Mouse (Mus musculus): ENCODE data around the gene Gcfc2. TPM values are rescaled to one million over a fixed set of nuclear protein-coding genes. Genes with fewer than 3 reads are reported as not detected.

The Gcfc2 gene
- polyA plus RNA-seq, 1 experiment from 2014 or later = 10.7 TPM

DNA sequence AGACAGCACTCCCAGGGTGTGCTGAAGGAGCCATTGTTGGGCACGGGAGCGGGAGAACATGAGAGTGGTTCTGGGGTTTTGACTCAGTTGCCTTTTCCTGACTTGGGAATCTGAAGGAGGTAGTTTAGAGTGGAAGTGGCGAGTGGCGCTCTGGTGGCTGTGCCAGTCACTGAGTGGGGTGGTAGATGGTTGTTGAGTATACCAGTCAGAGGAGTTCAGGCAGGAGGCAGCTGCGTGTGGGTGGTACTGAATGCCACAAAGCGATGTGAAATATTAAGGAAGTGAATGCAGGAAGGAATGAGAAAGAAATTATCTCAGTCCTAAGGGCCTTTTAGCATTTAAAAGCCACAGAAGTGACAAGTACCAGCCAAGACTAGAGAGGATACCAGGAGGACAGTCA is 23.4 kb downstream of the Gcfc2 start:
- H3K9ac ChIP-seq = no peak overlapping the region
- 97% methylated on average over 6 of the region's 6 CpGs for WGBS
- H3K27me3 ChIP-seq = no peaks in the 10 kb centered on the region
- H3K36me3 ChIP-seq = peaks cover 67% of the 10 kb centered on the region
- no peak overlapping the region for H3K4me3 ChIP-seq
- H3K27ac ChIP-seq = no peak overlapping the region
- H3K4me1 ChIP-seq = no peaks in the 10 kb centered on the region
- ATAC-seq (ENCODE audit: borderline replicate concordance, extremely low read depth, low FRiP score, low TSS enrichment) = no peak
- H3K9me3 ChIP-seq = no peaks in the 10 kb centered on the region
- H3K4me2 ChIP-seq = no peak overlapping the region

DNA sequence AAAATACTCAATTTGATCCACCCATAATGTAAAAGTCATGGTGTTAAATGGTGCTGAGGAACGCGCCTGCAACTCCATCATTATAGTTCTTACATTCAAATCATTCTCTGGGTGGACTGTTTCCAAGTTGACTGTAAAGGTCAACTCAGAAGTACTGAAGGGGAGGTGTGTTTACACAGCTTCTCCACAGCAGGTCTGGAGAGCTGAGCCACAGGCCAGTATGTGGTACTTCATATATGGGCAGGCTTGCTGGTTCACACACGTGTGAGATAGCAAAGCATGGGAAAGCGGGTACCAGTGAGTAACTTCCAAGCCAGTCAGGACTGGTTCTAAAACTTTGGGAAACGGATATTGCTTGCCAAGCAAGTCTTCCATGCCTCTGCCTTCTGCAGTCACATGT is 31.7 kb downstream of the Gcfc2 start:
- Histone ChIP-seq H3K36me3 (peaks cover 73% of the 10 kb centered on the region), H3K4me2 (no peak overlapping the region), H3K27me3 (no peaks in the 10 kb centered on the region), H3K9me3 (no peaks in the 10 kb centered on the region), H3K9ac (no peak overlapping the region), H3K4me1 (no peaks in the 10 kb centered on the region), H3K4me3 (no peak overlapping the region), H3K27ac (no peak overlapping the region)
- WGBS = 77% methylated on average over 5 of the region's 5 CpGs
- ATAC-seq (ENCODE audit: borderline replicate concordance, extremely low read depth, low FRiP score, low TSS enrichment) = no peak

DNA sequence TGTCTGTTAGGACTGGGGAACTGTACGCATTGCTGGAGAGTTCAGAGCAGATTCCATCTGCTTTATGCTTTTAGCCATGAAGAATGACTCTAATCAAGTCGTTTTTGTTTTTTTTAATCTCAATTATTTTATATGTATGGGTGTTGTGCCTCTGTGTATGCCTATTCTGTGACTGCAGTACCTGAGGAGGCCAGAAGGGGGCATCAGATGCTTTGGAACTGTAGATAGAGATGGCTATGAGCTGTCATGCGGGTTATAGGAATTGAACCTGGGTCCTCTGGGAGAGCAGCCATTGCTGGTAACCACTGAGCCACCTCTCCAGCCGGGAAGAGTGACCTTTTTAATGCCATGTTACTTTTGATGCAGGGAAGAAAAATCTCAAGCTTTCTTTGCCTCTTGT is 32.9 kb downstream of the Gcfc2 start:
- Histone ChIP-seq H3K27me3 (no peaks in the 10 kb centered on the region), H3K4me1 (no peaks in the 10 kb centered on the region), H3K36me3 (peaks cover 73% of the 10 kb centered on the region), H3K9me3 (no peaks in the 10 kb centered on the region), H3K4me2 (no peak overlapping the region), H3K27ac (no peak overlapping the region), H3K9ac (no peak overlapping the region), H3K4me3 (no peak overlapping the region)
- ATAC-seq (ENCODE audit: borderline replicate concordance, extremely low read depth, low FRiP score, low TSS enrichment) = no peak
- WGBS = 92% methylated on average over 4 of the region's 4 CpGs

DNA sequence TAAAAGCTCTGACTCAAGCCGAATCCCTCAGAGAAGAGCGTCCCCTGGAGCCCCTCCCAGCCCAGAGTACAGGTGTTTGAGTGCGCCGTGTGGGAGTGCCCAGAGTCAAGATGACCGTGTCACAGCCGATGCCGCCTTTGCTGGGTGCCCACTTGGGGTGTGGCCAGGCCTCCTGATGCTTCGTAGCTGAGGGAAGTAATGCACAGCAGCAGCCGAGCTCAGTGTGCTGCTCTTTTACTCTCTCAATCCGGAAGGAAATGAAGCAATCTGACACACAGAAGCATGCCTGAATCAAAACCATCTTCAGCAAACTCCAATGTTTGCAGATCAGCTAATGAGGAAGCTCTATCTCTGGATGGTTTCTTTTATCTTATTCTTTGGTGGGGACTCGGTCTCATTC is 34.5 kb downstream of the Gcfc2 start:
- Histone ChIP-seq H3K4me2 (no peak overlapping the region), H3K4me3 (no peak overlapping the region), H3K9me3 (no peaks in the 10 kb centered on the region), H3K4me1 (no peaks in the 10 kb centered on the region), H3K27me3 (no peaks in the 10 kb centered on the region), H3K9ac (no peak overlapping the region), H3K36me3 (peaks cover 78% of the 10 kb centered on the region), H3K27ac (no peak overlapping the region)
- 85% methylated on average over 11 of the region's 11 CpGs for WGBS
- ATAC-seq (ENCODE audit: borderline replicate concordance, extremely low read depth, low FRiP score, low TSS enrichment) = no peak

DNA sequence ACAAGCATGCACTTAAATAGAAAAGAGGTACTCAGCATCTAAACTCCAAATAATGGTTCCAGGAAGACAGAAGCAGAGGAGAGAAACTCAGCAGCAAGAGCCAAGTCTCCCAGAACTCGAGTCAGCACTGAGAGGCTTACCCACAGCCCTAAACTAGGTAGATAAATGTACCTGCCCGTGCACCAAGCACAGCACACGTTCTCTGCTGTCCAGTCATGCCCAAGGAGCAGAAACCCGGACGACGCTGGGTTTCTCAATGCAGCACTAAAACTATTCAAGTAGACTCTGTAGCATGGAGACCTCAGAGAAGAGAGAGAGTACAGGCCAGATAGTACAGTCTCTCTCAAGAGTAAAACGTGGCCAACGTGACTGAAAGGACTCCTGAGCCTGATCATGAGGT is 36.4 kb downstream of the Gcfc2 start:
- 90% methylated on average over 8 of the region's 8 CpGs for WGBS
- Histone ChIP-seq H3K9me3 (no peaks in the 10 kb centered on the region), H3K4me2 (no peak overlapping the region), H3K4me1 (peaks cover 5% of the 10 kb centered on the region), H3K4me3 (no peak overlapping the region), H3K36me3 (peaks cover 80% of the 10 kb centered on the region), H3K27me3 (no peaks in the 10 kb centered on the region), H3K27ac (no peak overlapping the region), H3K9ac (no peak overlapping the region)
- ATAC-seq (ENCODE audit: borderline replicate concordance, extremely low read depth, low FRiP score, low TSS enrichment) = no peak

DNA sequence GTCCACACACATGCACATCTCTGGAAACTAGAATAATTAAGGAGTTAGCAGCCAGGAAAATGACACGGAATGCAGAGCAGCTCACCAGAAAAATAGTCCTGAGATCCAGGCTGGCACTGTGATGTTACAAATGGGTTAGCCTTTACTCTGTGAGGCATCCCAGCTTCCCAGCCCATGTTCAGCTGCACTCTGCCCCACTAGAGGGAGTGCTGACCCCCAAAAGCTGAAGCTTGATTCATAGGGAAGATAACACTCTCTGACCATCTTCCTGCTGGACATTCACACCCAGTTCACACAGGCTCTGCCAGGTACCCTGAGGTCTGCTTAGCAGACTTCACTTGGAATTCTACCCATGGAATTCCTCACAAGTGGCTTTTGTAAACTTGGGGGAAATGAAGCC is 36.8 kb downstream of the Gcfc2 start:
- 72% methylated on average over 1 of the region's 1 CpGs for WGBS
- Histone ChIP-seq H3K4me2 (no peak overlapping the region), H3K4me3 (no peak overlapping the region), H3K4me1 (peaks cover 8% of the 10 kb centered on the region), H3K36me3 (peaks cover 76% of the 10 kb centered on the region), H3K27me3 (no peaks in the 10 kb centered on the region), H3K9ac (no peak overlapping the region), H3K9me3 (no peaks in the 10 kb centered on the region), H3K27ac (no peak overlapping the region)
- ATAC-seq (ENCODE audit: borderline replicate concordance, extremely low read depth, low FRiP score, low TSS enrichment) = no peak

DNA sequence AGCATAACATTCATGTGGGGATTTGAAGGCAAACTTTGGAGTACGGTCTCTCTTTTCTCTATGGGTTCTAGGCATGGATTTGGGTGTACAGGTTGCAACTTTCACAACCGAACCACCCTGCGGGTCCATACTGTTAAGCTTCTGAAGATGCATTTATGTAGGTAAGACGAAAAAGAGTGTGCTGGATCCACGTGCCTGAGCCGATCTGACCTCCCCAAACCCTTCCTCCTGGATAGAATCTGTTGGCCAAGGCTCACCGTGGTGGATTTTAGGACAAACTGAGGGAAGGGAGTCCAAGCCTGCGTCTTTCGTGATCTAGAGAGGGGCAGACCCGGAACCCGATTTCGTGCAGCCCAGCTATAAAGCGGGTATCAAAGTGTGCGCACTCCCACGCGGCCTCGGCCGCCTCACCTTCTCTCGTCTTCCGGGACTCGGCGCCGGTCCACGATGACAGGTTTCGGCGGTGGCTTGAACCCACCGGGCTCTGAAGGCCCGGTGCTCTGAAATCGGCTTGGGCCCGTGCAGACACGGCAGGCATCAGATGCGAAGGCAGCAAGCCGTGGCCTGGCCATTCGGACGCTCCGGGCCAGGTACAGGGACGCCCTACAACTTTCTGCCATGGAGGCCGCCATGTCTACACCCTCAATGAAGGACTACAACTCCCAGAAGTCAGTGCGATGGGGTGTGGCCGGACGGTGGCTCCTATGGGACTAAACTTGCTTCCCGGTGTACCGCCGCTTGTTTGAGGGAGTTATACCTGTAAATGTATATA is 42.0 kb downstream of the Gcfc2 start, which contains the start of gene Mrpl19:
Mrpl19 (minus strand) TSS at position 663 of the 772 bp plus-strand sequence.
- peak; percentile 95 for ATAC-seq (ENCODE audit: borderline replicate concordance, extremely low read depth, low FRiP score, low TSS enrichment)
- Histone ChIP-seq H3K9ac (peak within 1 kb of the TSS; percentile 85), H3K27ac (no peak within 1 kb of the TSS), H3K4me1 (peaks cover 8% of the 10 kb centered on the region), H3K27me3 (no peaks in the 10 kb centered on the region), H3K4me3 (peak within 1 kb of the TSS; percentile 95), H3K9me3 (no peaks in the 10 kb centered on the region), H3K36me3 (peaks cover 32% of the 10 kb centered on the region), H3K4me2 (peak within 1 kb of the TSS; percentile 69)
- under 1% methylated on average over 44 of the region's 44 CpGs for WGBS

DNA sequence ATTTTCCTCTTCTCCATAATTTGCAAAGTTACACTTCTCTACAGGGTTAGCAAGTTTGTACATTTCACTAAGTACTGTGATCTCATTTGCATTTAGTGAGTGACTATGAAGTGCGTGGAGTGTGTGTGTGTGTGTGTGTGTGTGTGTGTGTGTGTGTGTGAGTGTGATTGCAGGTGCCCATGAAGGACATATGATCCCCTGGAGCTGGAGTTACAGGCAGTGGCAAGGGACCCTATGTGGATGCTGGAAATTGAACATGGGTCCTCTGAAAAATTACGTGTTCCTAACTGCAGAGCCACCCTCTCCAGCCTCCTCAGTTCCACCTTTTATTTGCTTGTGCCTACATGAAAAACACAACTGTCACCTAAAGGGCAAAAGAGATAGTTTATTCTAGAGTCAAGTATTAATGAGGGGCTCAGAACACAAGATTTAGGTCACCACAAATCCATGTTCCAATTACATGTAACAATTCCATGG is 42.6 kb downstream of the Gcfc2 start:
- peak; percentile 53; the same call in 1 of the 2 replicates for ATAC-seq (ENCODE audit: borderline replicate concordance, extremely low read depth, low FRiP score, low TSS enrichment)
- H3K36me3 ChIP-seq = peaks cover 26% of the 10 kb centered on the region
- H3K4me1 ChIP-seq = peaks cover 8% of the 10 kb centered on the region
- WGBS = 35% methylated on average over 2 of the region's 2 CpGs
- H3K27ac ChIP-seq = no peak overlapping the region
- H3K4me2 ChIP-seq = peak overlapping the region; percentile 69
- H3K9ac ChIP-seq = peak overlapping the region; percentile 85; the same call in 1 of the 2 replicates
- H3K27me3 ChIP-seq = no peaks in the 10 kb centered on the region
- no peaks in the 10 kb centered on the region for H3K9me3 ChIP-seq
- peak overlapping the region; percentile 95 for H3K4me3 ChIP-seq

DNA sequence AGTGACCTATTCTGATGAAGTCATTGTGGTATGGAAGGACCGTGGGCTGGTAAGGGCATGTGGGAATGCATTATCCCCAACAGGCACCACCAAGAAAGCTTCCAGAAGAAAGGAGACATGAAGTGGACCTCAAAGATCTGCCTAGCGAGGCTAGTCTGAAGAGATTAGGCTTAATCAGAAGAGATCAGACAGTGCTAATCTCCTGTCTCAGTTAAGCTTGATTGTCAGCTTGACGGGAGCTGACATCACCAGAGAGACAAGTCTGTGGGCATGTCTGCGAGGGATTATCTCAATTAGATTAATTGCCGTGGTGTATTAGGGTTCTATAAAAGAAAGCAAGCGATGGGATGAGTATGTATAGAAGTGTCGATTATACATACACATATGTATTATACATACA is 47.7 kb downstream of the Gcfc2 start:
- 81% methylated on average over 7 of the region's 7 CpGs for WGBS
- no peaks in the 10 kb centered on the region for H3K4me1 ChIP-seq
- no peaks in the 10 kb centered on the region for H3K36me3 ChIP-seq
- no peaks in the 10 kb centered on the region for H3K9me3 ChIP-seq
- H3K4me3 ChIP-seq = no peak overlapping the region
- H3K9ac ChIP-seq = no peak overlapping the region
- ATAC-seq (ENCODE audit: borderline replicate concordance, extremely low read depth, low FRiP score, low TSS enrichment) = no peak
- no peak overlapping the region for H3K27ac ChIP-seq
- no peak overlapping the region for H3K4me2 ChIP-seq
- no peaks in the 10 kb centered on the region for H3K27me3 ChIP-seq

DNA sequence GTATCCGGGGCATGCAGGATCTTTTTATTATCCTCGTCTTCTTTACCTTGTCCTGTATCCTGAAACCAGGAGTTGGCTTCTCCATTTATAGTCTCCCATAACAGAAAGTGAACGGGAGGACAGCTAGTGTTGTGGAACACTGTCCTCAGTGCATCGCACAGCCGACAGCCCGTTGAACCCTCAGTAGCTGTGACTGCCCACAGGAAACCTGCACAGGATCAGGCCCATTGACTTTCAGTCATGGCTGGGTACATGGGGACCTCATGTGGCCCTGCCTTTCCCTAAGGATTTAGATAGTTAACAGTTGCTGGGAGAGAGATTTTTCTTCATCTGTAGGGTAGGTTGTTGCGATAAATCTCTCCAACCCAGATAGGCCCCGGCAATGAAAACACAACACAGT is 49.1 kb downstream of the Gcfc2 start:
- Histone ChIP-seq H3K36me3 (no peaks in the 10 kb centered on the region), H3K4me2 (no peak overlapping the region), H3K9me3 (no peaks in the 10 kb centered on the region), H3K9ac (no peak overlapping the region), H3K27me3 (no peaks in the 10 kb centered on the region), H3K4me1 (no peaks in the 10 kb centered on the region), H3K4me3 (no peak overlapping the region), H3K27ac (no peak overlapping the region)
- WGBS = 81% methylated on average over 8 of the region's 8 CpGs
- no peak for ATAC-seq (ENCODE audit: borderline replicate concordance, extremely low read depth, low FRiP score, low TSS enrichment)

DNA sequence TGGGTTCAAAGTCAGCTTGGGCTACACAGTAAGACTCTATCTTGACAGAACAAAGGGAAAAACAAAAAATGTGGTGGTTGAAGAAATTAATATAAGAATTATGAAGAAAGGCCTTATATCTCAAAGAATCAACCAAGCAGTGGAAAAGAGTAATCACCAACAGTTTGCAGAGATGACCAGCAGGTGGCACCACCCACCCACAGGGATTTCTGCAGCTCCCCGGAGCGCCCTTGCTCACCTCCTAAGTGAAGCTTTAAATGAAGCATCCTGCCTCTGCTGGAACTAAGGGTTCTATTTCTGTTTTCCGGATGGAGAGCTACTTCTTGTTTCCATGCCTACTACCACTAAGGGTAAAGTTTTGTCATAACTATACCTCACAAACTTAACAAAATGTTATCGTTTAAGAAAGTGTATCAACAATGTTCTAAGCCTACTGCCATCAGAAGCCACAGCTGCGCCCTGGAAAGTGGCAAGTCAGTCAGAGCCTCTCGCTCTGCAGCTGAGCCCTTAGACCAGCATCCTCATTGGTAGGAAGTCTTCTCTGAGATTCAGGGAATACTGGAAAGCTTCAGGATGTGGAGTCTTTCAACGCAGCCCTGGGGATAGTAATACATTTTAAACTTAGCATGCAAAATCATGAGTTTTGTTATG is 52.6 kb downstream of the Gcfc2 start:
- no peak overlapping the region for H3K9ac ChIP-seq
- H3K4me1 ChIP-seq = no peaks in the 10 kb centered on the region
- no peaks in the 10 kb centered on the region for H3K27me3 ChIP-seq
- no peaks in the 10 kb centered on the region for H3K36me3 ChIP-seq
- WGBS = 31% methylated on average over 7 of the region's 7 CpGs
- no peak overlapping the region for H3K27ac ChIP-seq
- ATAC-seq (ENCODE audit: borderline replicate concordance, extremely low read depth, low FRiP score, low TSS enrichment) = no peak; the same call in 1 of the 2 replicates
- no peaks in the 10 kb centered on the region for H3K9me3 ChIP-seq
- H3K4me3 ChIP-seq = no peak overlapping the region
- H3K4me2 ChIP-seq = no peak overlapping the region

DNA sequence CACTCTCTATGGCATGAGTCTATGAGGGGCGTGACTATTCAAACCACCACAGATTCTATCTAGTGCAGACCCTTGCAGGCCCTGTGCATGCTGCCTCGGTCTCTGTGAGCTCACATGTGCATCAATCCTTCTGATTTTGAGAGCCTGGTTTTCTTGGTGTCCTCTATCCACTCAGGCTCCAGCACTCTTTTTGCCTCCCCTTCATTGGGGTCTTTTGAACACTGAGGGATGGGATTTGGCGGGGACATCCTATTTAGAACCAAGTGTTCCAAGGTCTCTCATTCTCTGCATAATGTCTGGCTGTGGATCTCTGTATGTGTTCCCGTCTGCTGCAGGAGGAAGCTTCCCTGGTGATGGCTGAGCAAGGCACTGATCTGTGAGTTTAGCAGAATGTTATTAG is 55.8 kb downstream of the Gcfc2 start:
- H3K4me2 ChIP-seq = no peak overlapping the region
- ATAC-seq (ENCODE audit: borderline replicate concordance, extremely low read depth, low FRiP score, low TSS enrichment) = no peak
- no peak overlapping the region for H3K9ac ChIP-seq
- H3K27me3 ChIP-seq = no peaks in the 10 kb centered on the region
- WGBS = 79% methylated on average over 4 of the region's 4 CpGs
- no peaks in the 10 kb centered on the region for H3K9me3 ChIP-seq
- H3K27ac ChIP-seq = no peak overlapping the region
- no peaks in the 10 kb centered on the region for H3K36me3 ChIP-seq
- H3K4me1 ChIP-seq = no peaks in the 10 kb centered on the region
- H3K4me3 ChIP-seq = no peak overlapping the region

All from lung, embryonic 15.5 days (tissue).